Mouse (Mus musculus) stomach, embryonic 14.5 days (tissue): ENCODE data around the gene Usp10. TPM values are rescaled to one million over a fixed set of nuclear protein-coding genes. Genes with fewer than 3 reads are reported as not detected.

ENCODE experiments used
- ATAC-seq: fragments of 200-750 bp; cut with Nextera tagmentation; 2 replicates; pipeline ENCODE4 v1.8.0; 2017; ENCODE audit warnings: low read depth, moderate TSS enrichment; ENCODE audit not compliant: insufficient number of reproducible peaks, insufficient read depth, low FRiP score
- H3K27ac ChIP-seq: fragments of 300-500 bp; sonication (generic); 2 replicates; pipeline ENCODE4 v1.5.1; 2014; ENCODE audit warnings: mild to moderate bottlenecking, low read length, moderate library complexity, mixed read lengths
- H3K27me3 ChIP-seq: fragments of 300-500 bp; sonication (generic); 2 replicates; pipeline ENCODE4 v1.6.1; 2014; ENCODE audit warnings: low read length, control low read depth, mixed read lengths; ENCODE audit not compliant: control insufficient read depth, insufficient read depth
- H3K36me3 ChIP-seq: fragments of 300-500 bp; sonication (generic); 2 replicates; pipeline ENCODE4 v1.6.1; 2014; ENCODE audit warnings: mild to moderate bottlenecking, control low read depth, low read length, moderate library complexity, mixed read lengths; ENCODE audit not compliant: control insufficient read depth, insufficient read depth
- H3K4me1 ChIP-seq: fragments of 300-500 bp; sonication (generic); 2 replicates; pipeline ENCODE4 v1.6.1; 2014; ENCODE audit warnings: low read length, control low read depth, mixed read lengths; ENCODE audit not compliant: control insufficient read depth, insufficient read depth
- H3K4me2 ChIP-seq: fragments of 300-500 bp; sonication (generic); replicated peaks from 2 replicates; pipeline ENCODE4 v1.6.1; 2014; ENCODE audit warnings: low read depth, low read length, control low read depth
- H3K4me3 ChIP-seq: fragments of 300-500 bp; sonication (generic); 2 replicates; pipeline ENCODE4 v1.5.1; 2014; ENCODE audit warnings: low read depth, low read length, control low read depth
- H3K9ac ChIP-seq: fragments of 300-500 bp; sonication (generic); replicated peaks from 2 replicates; pipeline ENCODE4 v1.6.1; 2014; ENCODE audit warnings: low read depth, mild to moderate bottlenecking, control low read depth, low read length, moderate library complexity, mixed read lengths
- H3K9me3 ChIP-seq: fragments of 300-500 bp; sonication (generic); 2 replicates; pipeline ENCODE4 v1.6.1; 2016; ENCODE audit warnings: low read depth, low read length, control low read depth; ENCODE audit not compliant: control insufficient read depth
- WGBS: fragments of 180-500 bp; shearing (Covaris S2); extraction: QIAGEN DNeasy Blood & Tissue Kit; methylation state at CpG from one replicate; pipeline ENCODE4 v1.1.7; 2014; 5-methylcytosine and 5-hydroxymethylcytosine counted together
- polyA plus RNA-seq: library from polyadenylated mRNA; unstranded; fragments of >200 nt; fragmentation: Nextera tagmentation; extraction: Ambion mirVana; gene quantifications from 2 replicates; pipeline ENCODE4 v1.2.1, GENCODE M21; 2014

The Usp10 gene
- polyA plus RNA-seq, 1 experiment from 2014 or later, result 110 TPM

- Histone ChIP-seq H3K4me1 (peaks cover 33% of the 10 kb centered on the region), H3K9me3 (no peaks in the 10 kb centered on the region), H3K4me2 (no peak overlapping the region), H3K4me3 (no peak overlapping the region), H3K27ac (peak overlapping the region; percentile 52; the same call in 1 of the 2 replicates), H3K27me3 (no peaks in the 10 kb centered on the region), H3K36me3 (no peaks in the 10 kb centered on the region), H3K9ac (no peak overlapping the region)
- 47% methylated on average over 9 of the region's 9 CpGs for WGBS
- ATAC-seq, result no peak
These were observed 92.2 kb downstream of the Usp10 start for GRCm38 (mm10) chr8:120002348-120002747.

DNA sequence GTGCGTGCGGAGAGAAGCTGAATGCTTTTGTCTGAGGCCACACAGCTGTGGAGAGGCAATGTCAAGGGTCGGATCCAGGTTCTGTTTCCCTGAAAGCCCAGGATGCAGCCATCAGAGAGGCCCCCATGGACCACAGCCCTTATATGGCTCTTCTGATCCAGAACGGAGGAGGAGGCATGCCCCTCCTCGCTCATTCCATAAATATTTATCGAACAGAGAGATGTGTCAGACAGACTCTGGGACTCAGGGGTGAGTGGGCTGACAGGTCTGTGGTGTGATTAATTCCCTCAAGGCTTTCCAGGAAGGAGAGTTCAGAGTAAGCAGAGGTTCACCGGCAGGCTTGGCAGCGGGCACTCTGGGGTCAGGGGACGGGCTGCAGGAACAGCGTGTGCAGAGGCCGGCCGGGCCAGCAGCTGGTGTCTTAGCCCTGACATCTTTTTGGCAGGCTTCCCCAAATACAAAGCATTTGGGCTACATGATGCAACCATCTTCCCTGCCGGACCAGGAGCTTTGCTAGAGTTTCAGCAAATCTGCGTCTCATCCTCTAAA lies 94.1 kb downstream of the Usp10 start:
- Histone ChIP-seq H3K4me2 (no peak overlapping the region), H3K4me1 (peaks cover 33% of the 10 kb centered on the region), H3K36me3 (no peaks in the 10 kb centered on the region), H3K27ac (peak overlapping the region; percentile 92), H3K4me3 (no peak overlapping the region), H3K9ac (no peak overlapping the region), H3K27me3 (no peaks in the 10 kb centered on the region), H3K9me3 (no peaks in the 10 kb centered on the region)
- ATAC-seq, result peak; percentile 73; the same call in 1 of the 2 replicates
- 13% methylated on average over 14 of the region's 14 CpGs for WGBS

DNA sequence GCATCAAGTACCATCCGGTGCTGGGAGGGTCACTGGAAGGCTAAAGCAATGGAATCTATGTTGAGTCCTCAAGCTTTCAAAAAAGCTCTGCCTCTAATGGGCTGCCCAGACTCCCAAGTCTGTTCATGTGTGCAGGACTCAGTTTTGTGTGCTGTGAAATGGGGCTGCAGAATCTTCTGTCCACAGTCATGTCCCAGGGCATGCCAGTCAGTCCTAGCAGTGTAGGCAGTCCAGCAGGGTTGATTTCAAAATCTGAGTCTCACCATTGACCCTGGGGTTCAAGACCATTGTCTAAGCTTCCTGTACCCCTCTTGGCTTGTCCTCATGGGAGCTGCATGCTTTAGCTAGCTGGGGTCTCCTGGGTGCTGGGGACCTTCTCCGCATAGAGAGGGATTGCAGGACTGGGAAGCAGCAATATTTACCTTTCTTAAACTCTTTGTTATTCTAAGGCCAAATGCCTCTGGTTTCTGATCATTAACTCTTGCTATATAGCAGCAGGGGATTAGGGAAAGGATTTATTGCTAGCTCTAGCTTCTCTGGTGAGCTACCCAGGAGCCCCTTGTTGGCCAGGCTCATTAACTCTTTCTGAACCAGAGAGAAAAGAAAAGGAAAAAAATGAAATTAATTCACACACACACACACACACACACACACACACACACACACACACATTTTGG lies 94.7 kb downstream of the Usp10 start:
- H3K9ac ChIP-seq, result no peak overlapping the region
- H3K27ac ChIP-seq, result peak overlapping the region; percentile 92
- no peak overlapping the region for H3K4me3 ChIP-seq
- no peaks in the 10 kb centered on the region for H3K27me3 ChIP-seq
- H3K4me1 ChIP-seq, result peaks cover 33% of the 10 kb centered on the region
- 0 out of 2 replicates have a peak, but pooled peaks have one; percentile 1 for ATAC-seq
- H3K9me3 ChIP-seq, result no peaks in the 10 kb centered on the region
- no peaks in the 10 kb centered on the region for H3K36me3 ChIP-seq
- H3K4me2 ChIP-seq, result no peak overlapping the region
- 16% methylated on average over 2 of the region's 2 CpGs for WGBS

- WGBS, result 25% methylated on average over 9 of the region's 9 CpGs
- Histone ChIP-seq H3K27me3 (no peaks in the 10 kb centered on the region), H3K27ac (no peak overlapping the region), H3K4me1 (peaks cover 22% of the 10 kb centered on the region), H3K9ac (no peak overlapping the region), H3K4me3 (no peak overlapping the region), H3K36me3 (no peaks in the 10 kb centered on the region), H3K9me3 (no peaks in the 10 kb centered on the region), H3K4me2 (no peak overlapping the region)
- no peak for ATAC-seq
These were observed 96.5 kb downstream of the Usp10 start for GRCm38 (mm10) chr8:120006645-120007160.

Other genes with a start within 250 kb of the Usp10 start
- gene Wfdc1, start 244.0 kb upstream of the Usp10 start, polyA plus RNA-seq, result 12.6 and 13.3 TPM in 2 replicates
- 2.6 and 3.7 TPM in 2 replicates for gene Atp2c2, start 210.4 kb upstream of the Usp10 start, polyA plus RNA-seq
- gene Tldc1, start 131.9 kb upstream of the Usp10 start, polyA plus RNA-seq, result 10.4 and 11.7 TPM in 2 replicates
- 340 and 436 TPM in 2 replicates for gene Cotl1, start 69.8 kb upstream of the Usp10 start, polyA plus RNA-seq
- gene Klhl36, start 48.1 kb upstream of the Usp10 start, polyA plus RNA-seq, result 11.2 and 15.6 TPM in 2 replicates
- gene Gm20388, start 481 bp downstream of the Usp10 start, polyA plus RNA-seq, result 6.2 and 11.4 TPM in 2 replicates
- gene Crispld2, start 82.1 kb downstream of the Usp10 start, polyA plus RNA-seq, result 28.0 and 29.1 TPM in 2 replicates
- 28.0 and 28.9 TPM in 2 replicates for gene Zdhhc7, start 191.1 kb downstream of the Usp10 start, polyA plus RNA-seq
- 5.6 and 6.6 TPM in 2 replicates for gene 6430548M08Rik, start 203.8 kb downstream of the Usp10 start, polyA plus RNA-seq